Mouse (Mus musculus) CH12.LX (cell line): ENCODE measurements around the gene Amigo1.

ENCODE experiments used
- E2F4 ChIP-seq: IDR thresholded peaks from 2 replicates; pipeline ENCODE4 v1.6.1; 2011; ENCODE audit warnings: low read depth, low read length, improper control_type of control experiment; ENCODE audit not compliant: insufficient replicate concordance
- EP300 ChIP-seq: IDR thresholded peaks from 2 replicates; pipeline ENCODE4 v1.6.1; 2011; ENCODE audit warnings: low read length, improper control_type of control experiment
- JUND ChIP-seq: conservative IDR thresholded peaks from 2 replicates; pipeline ENCODE4 v1.6.1; 2011; ENCODE audit warnings: low read depth, low read length, improper control_type of control experiment
- MAFK ChIP-seq: IDR thresholded peaks from 2 replicates; pipeline ENCODE4 v1.6.1; 2011; ENCODE audit warnings: low read length, improper control_type of control experiment; ENCODE audit not compliant: insufficient replicate concordance
- USF2 ChIP-seq: conservative IDR thresholded peaks from 2 replicates; pipeline ENCODE4 v1.6.1; 2011; ENCODE audit warnings: low read depth, low read length, improper control_type of control experiment

DNA sequence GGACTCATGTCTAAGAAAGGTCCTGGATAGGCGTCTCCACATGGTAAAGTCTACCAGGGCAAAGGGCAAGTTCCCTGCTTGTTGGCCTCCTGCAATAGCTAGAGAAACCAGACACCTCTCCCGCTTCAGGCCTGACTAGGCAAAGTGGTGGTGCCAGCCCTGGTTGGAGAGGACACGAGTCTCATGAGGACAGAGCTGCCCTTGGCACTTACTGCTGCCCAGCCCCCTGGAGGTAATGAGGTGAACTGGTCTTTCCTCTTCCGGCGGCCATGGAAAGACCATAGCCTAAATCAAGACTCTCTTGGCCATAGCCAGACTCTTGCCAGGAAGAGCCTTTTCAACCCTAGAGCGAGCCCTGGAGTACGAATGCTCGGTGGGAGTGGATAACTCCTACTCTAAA, 26.3 kb downstream of the Amigo1 start:
- no peak for TF ChIP-seq E2F4
- no peak for TF ChIP-seq EP300
- no peak for TF ChIP-seq USF2
- TF ChIP-seq JUND = no peak
- TF ChIP-seq MAFK = no peak
